Mouse (Mus musculus): Measurements from ENCODE around the gene Tstd1.

Tstd1 gene

GRCm38 (mm10) chr1:171454926-171455325 lies 36.3 kb downstream of the Tstd1 start:
- no peak for DNase-seq (ENCODE audit: low spot score)

GRCm38 (mm10) chr1:171457568-171457967 lies 38.9 kb downstream of the Tstd1 start:
- DNase-seq (ENCODE audit: low spot score), result no peak

- no peak for DNase-seq (ENCODE audit: low spot score)
These were observed 41.1 kb downstream of the Tstd1 start for GRCm38 (mm10) chr1:171459791-171460190.

GRCm38 (mm10) chr1:171460551-171461503 lies 42.2 kb downstream of the Tstd1 start:
- no peak for DNase-seq (ENCODE audit: low spot score)

GRCm38 (mm10) chr1:171463133-171463532 lies 44.5 kb downstream of the Tstd1 start:
- no peak for DNase-seq (ENCODE audit: low spot score)

- DNase-seq (ENCODE audit: low spot score), result no peak
These were observed 47.2 kb downstream of the Tstd1 start for GRCm38 (mm10) chr1:171465749-171466412.

- no peak for DNase-seq (ENCODE audit: low spot score)
These were observed 47.9 kb downstream of the Tstd1 start for GRCm38 (mm10) chr1:171466565-171466964.

- DNase-seq (ENCODE audit: low spot score), result no peak
These were observed 51.0 kb downstream of the Tstd1 start for GRCm38 (mm10) chr1:171469678-171470077.

Data from lung, postnatal 25 days (tissue).